Mouse (Mus musculus): ENCODE measurements at regions not wholly inside any gene's neighbourhood (a gene's known extent, or its start where the extent isn't known, plus 50 kb on each side); places are given as distances from the start of the nearest gene placed in this dataset.

DNA sequence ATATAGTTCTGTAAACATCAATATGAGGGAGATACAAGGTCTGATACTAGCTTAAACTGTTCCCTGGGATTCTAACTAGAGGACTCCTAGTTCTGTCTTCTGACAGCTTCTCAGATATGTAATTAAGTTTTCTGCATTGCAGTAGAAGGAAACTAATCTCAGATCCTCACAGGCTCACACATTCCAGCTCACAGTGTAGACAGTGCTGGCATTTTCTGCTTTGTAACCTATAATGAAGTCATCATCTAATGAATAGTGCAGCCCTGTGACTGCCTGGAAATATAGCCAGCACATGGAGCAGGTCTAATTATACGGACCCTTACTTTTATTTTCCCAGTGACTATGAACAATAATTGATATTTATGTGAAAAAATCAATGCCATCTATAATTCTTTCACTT lies 331.2 kb upstream of the Celf2 start:
- DNase-seq (ENCODE audit: low read depth, low spot score): no peak

DNA sequence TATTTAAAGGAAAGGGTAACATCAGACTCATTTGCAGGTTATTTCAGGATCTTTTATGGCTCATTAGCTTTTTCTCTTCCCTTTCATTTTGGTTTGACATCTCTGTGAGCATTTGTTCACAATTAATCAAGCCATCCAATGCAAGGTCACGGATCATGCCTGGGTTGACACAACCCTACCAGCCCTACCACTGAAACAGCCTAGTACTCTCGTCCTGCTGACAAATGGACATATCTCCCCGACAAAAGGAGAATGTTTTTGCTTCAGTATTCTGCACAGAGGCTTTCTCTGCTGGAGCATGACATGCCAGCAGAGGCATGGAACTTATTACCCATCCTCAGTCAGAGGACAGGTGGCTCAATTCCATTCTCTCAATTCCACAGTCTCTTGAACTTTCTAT lies 328.5 kb upstream of the Celf2 start:
- no peak for DNase-seq (ENCODE audit: low read depth, low spot score)

DNA sequence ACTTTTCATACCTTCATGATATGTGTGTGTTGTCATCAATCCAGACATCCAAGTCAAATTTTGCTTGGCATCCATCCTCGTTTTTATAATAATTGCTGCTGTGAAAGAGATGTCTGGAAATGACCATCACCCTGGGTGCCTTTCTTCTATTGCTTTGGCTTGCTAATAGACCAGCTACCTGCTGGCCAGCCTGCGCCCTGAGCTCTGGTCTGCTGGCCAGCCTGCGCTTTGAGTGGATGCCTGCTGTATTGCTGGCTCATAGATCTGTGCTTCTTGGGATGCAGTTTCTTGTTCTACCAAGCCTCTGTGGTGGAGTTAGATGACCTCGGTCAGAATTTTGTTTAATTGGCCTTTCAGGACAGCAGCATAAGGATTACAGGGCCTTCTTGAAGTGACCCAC lies 321.9 kb upstream of the Celf2 start:
- no peak for DNase-seq (ENCODE audit: low read depth, low spot score)

DNA sequence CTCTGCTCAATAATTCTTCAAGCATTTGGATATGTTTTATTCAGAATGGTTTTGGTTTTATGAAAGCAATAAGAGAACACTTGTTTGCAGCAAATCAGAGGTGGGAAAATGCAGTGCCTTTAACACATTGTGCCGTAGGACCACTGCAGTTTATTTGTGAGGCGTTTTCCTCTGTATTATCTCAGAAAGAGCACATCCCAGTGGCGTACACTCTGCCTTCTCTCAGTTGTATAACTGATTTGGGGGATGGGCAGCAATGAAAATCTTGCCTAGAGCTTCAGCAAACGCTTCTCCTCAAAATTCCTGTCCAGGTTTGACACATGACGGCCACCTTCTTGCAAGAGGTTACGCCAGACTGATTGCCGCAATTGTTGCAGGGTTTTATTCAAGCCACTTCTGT lies 316.9 kb upstream of the Celf2 start:
- DNase-seq (ENCODE audit: low read depth, low spot score): no peak

DNA sequence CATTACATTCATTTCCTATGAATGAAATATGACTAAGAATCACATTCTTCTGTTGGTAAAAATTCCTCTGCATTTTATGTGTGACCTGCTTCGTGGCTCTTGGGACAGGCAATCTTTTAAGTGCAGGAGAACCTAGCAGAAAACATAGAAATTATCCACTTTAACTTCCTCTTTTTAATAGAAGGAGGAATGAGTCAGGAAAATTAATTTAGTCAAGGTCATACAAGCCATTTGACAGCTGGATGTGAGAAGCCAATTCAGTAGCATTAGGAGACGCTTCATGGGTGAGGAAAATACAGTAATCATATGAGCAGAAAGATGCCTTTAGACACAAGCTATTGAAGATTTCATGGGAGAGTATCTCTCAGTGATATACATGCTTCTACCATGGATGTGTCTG lies 287.1 kb upstream of the Celf2 start:
- no peak for DNase-seq (ENCODE audit: low read depth, low spot score)

DNA sequence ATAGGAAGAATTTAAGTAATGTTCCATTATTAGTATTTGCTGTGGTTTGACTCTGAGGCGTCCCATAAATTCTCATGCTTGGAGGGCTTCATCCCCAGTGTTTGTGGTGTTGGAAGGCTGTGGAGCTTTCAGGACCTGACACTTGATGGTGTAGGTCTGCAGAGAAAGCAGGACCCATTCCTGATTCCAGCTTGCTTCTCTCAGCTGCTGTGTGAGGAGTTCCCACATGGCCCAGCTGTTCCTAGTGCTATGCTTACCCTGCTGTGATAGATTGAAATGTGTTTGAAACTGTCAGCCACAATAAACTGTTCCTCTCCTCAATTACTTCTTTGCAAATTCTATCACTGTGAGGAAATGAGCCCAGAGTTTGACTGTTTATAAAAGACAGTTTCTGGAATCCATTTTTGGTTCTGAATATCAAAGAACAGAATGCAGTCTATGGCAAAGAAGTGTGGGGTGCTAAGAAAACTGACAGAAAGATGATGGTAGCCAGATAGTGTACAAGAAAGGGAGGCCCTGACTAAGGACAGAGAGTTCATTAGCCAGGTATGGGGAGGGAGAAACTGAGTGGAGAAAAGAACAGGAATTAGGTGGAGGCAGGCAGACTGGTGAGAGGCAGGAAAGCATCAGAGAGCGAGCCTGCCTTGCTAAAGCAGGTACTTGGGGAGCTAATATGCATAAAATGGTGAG lies 283.2 kb upstream of the Celf2 start:
- no peak for DNase-seq (ENCODE audit: low read depth, low spot score)

DNA sequence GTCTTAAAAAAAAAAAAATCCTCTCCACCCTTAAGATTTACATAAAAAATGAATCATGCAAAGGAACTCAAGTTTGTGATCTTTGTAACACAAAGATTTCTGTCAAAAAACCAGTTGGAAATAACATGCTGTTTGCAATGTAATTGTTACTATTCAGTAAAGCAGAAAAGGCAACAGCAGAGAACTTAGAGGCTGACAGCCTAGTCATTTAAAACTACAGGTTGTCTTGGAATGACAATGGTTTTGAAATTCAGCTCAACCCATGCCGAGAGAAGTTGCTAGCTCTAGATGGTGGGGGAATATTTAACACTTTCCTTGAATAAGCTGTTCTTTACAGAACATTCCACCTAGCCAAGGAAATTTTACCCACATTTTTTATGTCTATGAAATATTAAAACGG lies 269.2 kb upstream of the Celf2 start:
- DNase-seq (ENCODE audit: low read depth, low spot score): no peak

DNA sequence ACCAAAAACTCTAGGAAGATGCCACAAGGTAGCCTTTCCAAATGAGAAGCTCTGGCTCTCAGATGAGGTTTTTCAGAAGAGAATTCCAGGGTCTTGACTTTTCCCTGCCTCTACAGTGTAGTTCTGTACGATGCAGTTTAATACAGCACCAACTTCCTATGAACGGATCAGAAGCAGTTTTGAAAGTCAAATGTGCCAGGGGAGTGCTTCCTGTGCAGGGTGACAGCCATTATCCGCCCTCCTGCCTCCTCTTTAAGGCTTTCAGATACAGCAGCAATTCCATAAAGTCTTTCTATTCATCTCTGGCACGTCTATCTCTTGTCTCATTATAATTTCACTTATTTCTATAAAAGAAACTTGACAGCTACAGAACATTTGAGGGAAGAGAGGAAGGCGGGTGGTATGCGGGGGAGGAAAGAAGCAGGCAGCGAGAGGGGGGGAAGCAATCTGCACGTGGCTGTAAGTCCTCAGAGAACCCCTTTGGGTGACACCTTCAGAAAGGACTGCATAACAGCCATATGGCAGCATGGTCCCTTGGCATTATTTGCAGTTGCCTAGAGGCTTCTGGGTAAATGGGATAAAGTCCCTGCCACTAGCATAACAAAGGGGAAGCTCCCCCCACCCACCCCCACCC lies 224.9 kb upstream of the Celf2 start:
- DNase-seq (ENCODE audit: low read depth, low spot score): no peak

DNA sequence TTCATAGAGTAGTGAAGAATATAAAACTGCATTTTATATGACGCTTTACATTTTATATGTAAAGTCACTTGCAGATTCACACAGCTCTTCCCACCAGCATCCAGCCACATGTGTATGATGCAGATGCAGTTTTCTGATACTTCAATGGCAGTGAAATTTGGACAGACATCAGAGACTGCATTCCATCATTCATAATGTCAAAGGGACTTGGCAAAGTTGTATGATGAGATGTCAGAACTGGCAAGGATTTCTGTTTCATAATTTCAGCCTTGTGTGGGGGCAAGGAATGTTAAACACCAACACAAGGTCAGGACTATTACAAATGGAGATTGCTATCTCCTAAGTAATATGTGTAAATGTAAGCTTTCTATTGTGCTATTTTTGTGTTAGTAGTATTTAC lies 221.6 kb upstream of the Celf2 start:
- DNase-seq (ENCODE audit: low read depth, low spot score): no peak

DNA sequence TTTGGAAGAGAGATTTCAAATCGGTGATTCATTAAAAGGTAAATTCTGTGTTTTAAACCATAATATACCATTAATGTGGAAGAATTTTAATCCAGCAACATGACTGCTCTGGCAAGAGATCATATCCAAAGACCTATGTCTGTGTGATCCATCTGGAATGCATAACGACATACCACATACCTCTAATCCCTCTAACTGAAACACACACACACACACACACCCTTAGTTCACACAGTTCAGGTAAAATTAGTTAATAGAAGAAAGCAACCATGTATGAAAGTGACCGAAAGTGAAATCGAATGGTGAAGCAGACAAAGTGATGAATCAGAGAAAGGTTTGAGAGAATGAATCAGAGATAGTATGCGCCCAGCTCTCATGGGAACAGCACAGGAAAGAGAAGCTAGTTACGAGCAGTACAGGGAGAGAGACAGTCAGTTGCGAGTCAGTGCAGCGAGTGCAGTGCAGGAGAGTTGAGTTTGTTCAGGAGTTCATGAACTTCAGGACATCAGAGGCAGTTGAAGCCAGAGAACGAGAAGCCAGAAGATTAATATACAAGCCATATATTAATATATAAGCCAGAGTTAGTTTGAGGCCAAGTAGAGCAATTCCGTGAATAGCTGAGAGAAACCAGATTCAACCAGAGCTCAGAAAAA lies 213.0 kb upstream of the Celf2 start:
- no peak for DNase-seq (ENCODE audit: low read depth, low spot score)

DNA sequence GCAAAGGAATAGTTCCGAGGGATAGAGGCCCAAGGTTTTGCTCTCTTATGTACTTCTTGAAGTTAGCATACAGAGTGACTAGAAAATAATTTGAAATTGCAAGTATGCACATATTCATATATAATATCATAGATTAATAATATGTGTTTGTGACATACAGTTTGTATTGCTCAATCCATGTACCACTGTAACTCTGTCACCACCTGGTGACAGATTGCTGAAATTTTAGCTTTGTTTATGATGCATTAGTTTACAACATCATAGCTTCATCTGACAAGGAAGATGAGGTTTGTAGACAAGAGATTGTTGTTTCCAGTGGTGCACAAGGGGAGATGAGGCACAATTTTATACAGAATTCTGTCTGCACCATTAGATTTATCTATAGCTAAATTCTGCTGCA lies 201.7 kb upstream of the Celf2 start:
- peak; percentile 29 for DNase-seq (ENCODE audit: low read depth, low spot score)

DNA sequence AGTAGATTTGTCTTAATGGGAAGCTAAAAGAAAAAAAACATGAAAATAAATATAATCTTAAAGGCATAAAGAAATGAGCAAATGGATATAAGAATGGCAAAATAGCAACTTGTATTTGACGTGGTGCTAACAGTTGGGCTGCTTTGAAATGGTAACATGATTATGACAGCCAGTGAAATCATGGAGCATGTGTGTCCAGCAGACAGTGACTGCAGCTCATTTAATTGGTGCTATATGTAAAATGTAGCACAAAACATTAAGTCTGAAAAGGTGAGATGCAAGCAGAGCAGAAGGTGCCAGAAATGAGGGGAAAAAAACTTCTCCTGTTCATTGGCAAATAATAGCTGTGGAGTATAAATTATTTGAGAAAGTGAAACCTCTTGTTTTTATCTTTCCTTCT lies 201.1 kb upstream of the Celf2 start:
- no peak for DNase-seq (ENCODE audit: low read depth, low spot score)

DNA sequence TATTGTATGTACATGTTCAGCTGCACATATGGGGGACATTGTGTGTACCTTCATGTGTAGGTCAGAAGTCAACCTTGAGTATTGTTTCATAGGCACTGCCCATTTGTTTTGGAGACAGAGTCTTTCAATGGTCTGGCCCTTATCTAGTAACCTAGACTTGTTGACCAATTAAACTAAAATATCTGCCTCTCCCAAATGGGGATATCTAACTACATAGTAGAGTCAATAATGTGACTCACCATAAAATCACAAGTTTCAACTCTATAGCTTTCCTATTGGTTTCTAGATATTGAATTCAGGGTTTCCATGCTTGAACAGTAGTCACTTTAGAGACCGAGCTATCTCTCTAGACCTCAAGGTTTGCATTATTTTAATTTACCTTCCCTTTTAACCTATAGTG lies 174.0 kb upstream of the Celf2 start:
- no peak for DNase-seq (ENCODE audit: low read depth, low spot score)

DNA sequence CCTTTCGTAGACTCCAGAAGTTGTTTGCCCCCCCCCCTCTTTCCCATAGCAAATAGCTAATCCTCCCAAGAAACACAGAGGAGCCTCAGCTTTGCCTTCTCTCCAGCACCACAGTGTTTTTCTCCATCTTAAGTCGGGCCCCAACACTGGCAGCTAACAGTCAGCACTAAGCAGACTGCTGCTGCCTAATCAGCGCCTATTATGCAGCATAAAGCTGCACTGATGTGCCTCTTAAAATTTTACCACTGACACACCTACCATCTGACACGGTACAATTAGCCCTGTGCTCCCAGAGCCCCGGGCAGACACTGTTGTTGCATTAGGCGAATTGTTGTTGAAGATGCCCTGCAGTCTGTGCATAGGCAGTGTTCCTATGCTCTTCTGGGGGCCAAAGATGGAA lies 131.5 kb upstream of the Celf2 start:
- no peak for DNase-seq (ENCODE audit: low read depth, low spot score)

DNA sequence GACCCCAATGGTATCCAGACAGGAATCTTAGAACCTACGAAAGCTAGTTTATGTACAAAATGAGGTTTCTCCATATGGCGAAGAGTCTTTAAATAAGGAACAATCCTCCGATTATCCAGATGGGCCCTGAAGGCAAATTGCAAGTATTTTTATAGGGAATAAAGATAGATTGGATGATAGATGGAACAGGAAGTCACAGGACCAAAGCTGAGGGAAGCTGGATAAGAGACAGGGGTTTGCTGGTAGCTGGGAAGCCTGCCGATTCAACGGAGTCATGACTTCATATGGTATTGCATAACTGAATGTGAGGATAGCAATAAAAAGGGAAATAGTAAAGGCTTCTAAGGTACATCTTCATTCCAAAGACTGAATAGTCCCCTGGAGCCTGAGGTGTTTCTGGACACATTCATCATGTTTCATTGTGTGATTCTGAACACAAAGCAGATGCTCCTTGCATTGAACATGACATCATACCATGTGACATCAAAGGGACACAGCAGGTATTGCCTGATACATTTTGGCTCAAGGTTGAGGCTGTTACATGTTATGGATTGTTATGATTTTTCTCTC lies 113.4 kb upstream of the Celf2 start:
- no peak for DNase-seq (ENCODE audit: low read depth, low spot score)

DNA sequence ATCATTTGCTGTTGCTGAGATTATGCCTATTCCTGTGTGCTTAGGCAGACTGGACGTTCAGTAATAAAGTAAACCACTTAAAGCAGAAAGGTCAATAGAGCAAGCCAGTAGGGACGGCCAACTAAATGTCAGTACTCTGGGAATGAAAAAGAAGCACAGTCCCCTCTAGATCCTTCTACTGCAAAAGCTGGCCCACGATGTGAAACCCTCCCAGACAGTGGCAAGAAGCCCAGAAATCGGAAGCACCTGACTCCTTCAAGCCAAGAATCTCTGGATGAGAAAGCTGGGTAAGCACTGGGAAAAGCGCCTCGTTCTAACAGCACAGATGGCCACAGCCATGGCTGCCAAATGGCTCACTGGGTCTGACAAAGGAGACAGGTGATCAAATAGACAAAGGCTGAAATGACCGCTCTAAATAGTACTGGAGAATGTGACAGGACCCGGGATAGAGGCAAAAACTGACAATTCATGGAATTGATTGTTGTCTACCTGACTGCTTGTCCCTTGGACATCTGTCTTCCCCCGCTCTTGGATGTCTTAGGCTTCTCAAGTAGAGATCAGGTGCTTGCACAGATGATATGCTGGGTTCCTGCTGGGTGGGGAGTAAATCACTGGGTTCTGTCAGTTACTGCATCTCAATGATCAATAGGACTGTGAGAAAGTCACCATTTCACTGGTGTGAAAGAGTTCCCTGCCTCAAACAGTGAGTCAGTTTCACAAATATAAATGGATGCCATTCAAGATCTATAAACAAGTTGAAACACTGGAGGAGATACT lies 110.7 kb upstream of the Celf2 start:
- no peak for DNase-seq (ENCODE audit: low read depth, low spot score)

DNA sequence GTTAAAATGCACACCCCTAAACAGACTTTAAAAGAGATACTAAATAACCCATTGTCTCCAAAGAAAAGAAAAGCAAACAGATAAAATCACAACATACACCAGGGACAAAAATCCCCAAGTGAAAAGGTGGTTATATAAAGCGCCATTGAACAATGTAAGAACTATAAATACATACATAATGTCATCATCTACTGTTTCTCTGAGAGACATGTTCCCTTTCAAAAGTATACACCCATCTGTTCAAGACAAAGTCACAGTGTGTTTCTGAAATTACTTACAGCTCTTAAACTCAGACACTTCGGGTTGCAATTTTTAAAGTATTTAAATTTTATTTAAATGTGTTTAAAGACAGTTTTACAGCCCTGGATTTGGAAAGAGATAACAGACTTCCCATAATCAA lies 68.8 kb upstream of the Celf2 start:
- DNase-seq (ENCODE audit: low read depth, low spot score): no peak
